Comparison of ENCODE assay signal across 10 mouse cellular contexts in the genomic region with DNA sequence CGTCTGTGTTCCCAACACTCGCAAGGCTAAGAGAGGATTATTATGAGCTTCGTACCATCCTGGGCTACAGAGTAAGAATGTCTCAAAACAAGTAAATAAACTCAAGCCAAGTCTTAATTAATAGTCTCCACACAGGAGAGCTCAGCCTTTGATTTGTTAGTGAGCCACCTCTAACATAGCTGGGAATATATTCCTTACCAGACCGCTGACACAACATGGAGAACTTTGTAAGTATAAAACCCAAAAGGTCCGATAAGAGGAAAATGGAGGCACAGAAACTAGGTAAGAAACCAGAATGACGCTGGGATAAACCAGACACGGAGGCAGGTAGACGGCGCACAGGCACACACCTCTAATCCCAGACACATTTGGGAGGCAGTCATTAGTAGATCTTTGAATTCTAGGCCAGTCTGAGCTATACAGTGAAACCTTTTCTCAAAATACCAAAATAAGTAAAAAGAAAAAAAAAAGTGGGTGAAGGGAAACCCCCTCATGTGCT. TPM values are rescaled to one million over a fixed set of nuclear protein-coding genes. Genes with fewer than 3 reads are reported as not detected.
DNase-seq lines count a peak whose midpoint lies in the region; ATAC-seq and TF ChIP-seq lines count a peak whose summit lies in the region.
"Had no signal": no experiment of that assay in that cellular context is flagged by ENCODE, and none has a peak within 500 bp of the region (broad histone marks: within the 10 kb centered on the region; RNA-seq: fewer than 3 reads in every experiment).

No protein-coding gene starts in this region.

- peak overlapping the region; percentile 49 for H3K4me3 ChIP-seq in kidney, adult 2 months (ENCODE audit: insufficient read depth, low read depth, low read length)
- peak overlapping the region; percentile 100 for H3K4me3 ChIP-seq in C2C12 (ENCODE audit: insufficient read depth, poor library complexity, severe bottlenecking)
- peak overlapping the region; percentile 16 for H3K4me3 ChIP-seq in liver, embryonic 12.5 days
- H3K4me3 ChIP-seq: forebrain, embryonic 12.5 days had no signal

- no peak for ATAC-seq in liver, embryonic 12.5 days
- ATAC-seq: hindbrain, postnatal 0 days had no signal

- H3K36me3 ChIP-seq in kidney, adult 2 months (ENCODE audit: control insufficient read depth, insufficient read depth, low read length), result peaks cover 11% of the 10 kb centered on the region
- peaks cover 28% of the 10 kb centered on the region for H3K36me3 ChIP-seq in C2C12 (ENCODE audit: control insufficient read depth, insufficient read depth)
- no peaks in the 10 kb centered on the region for H3K36me3 ChIP-seq in liver, embryonic 12.5 days
- H3K36me3 ChIP-seq: forebrain, embryonic 12.5 days had no signal

- H3K9ac ChIP-seq in liver, embryonic 12.5 days, result no peak overlapping the region
- H3K9ac ChIP-seq: forebrain, embryonic 12.5 days had no signal

- no peak for TF ChIP-seq CTCF in kidney, adult 2 months (conservative IDR thresholded peaks at IDR 0.05; ENCODE audit: insufficient read depth, insufficient read length, low read depth, low read length)
- TF ChIP-seq CTCF in C2C12 (IDR thresholded peaks at IDR 0.05; ENCODE audit: control insufficient read depth, insufficient read depth, insufficient read length), result no peak

- H3K4me1 ChIP-seq in kidney, adult 2 months (ENCODE audit: control insufficient read depth, insufficient read depth, low read length), result peaks cover 26% of the 10 kb centered on the region; the same call in 1 of the 2 replicates
- peaks cover 62% of the 10 kb centered on the region for H3K4me1 ChIP-seq in liver, embryonic 12.5 days

- H3K4me2 ChIP-seq in liver, embryonic 12.5 days, result peak overlapping the region; percentile 79
- H3K4me2 ChIP-seq: forebrain, embryonic 12.5 days had no signal

- 38% methylated on average over 9 of the region's 9 CpGs for WGBS in kidney, adult 2 months
- WGBS in liver, embryonic 12.5 days (ENCODE audit: insufficient replicate concordance), result 83% methylated on average over 9 of the region's 9 CpGs

- no peaks in the 10 kb centered on the region for H3K9me3 ChIP-seq in liver, embryonic 12.5 days (replicated peaks)
- H3K9me3 ChIP-seq: forebrain, embryonic 12.5 days had no signal

- peaks cover 85% of the 10 kb centered on the region for H3K79me3 ChIP-seq in C2C12 (ENCODE audit: low read depth)

- DNase-seq in kidney, adult 2 months, result no peak
- no peak for DNase-seq in kidney, postnatal 25 days
- DNase-seq in 3T3-L1 (ENCODE audit: low read depth, low spot score), result peak; percentile 79
- DNase-seq in cerebellum, postnatal 36 days, result no peak
- no peak for DNase-seq in Muller cell, postnatal 12 days (ENCODE audit: inconsistent ontology term)
- DNase-seq: right cerebral cortex, postnatal 25 days had no signal

- TF ChIP-seq POLR2A in kidney, adult 2 months (IDR thresholded peaks at IDR 0.05; ENCODE audit: low read depth, low read length), result no peak

- peaks cover 94% of the 10 kb centered on the region for H3K79me2 ChIP-seq in C2C12 (ENCODE audit: control insufficient read depth, insufficient read depth)

- peak overlapping the region; percentile 68 for H3K27ac ChIP-seq in kidney, adult 2 months (ENCODE audit: insufficient read depth, low read depth, low read length)
- H3K27ac ChIP-seq in liver, embryonic 12.5 days, result peak overlapping the region; percentile 98
- H3K27ac ChIP-seq: forebrain, embryonic 12.5 days; hindbrain, postnatal 0 days had no signal

- H3K27me3 ChIP-seq in kidney, adult 2 months (replicated peaks; ENCODE audit: control insufficient read depth, insufficient read depth, low read length), result no peaks in the 10 kb centered on the region
- H3K27me3 ChIP-seq in C2C12 (ENCODE audit: control insufficient read depth, insufficient read depth, insufficient read length), result no peaks in the 10 kb centered on the region
- no peaks in the 10 kb centered on the region for H3K27me3 ChIP-seq in liver, embryonic 12.5 days (replicated peaks)
- H3K27me3 ChIP-seq: forebrain, embryonic 12.5 days had no signal

- H3ac ChIP-seq in C2C12 (ENCODE audit: control insufficient read depth, insufficient read length, low read depth), result peak overlapping the region; percentile 55

TF ChIP-seq in C2C12, 6 proteins besides CTCF, POLR2A, EP300 and RAD21:
- TF ChIP-seq USF1 (IDR thresholded peaks at IDR 0.05; ENCODE audit: low read depth), result no peak
- no peak for TF ChIP-seq FOSL1 (IDR thresholded peaks at IDR 0.05; ENCODE audit: insufficient read depth, low read length, poor library complexity, severe bottlenecking)
TF ChIP-seq in C2C12: peak in this region for 0.

RNA-seq across cellular contexts. Expression of gene Frmd8, which starts 34.1 kb away (rescaled TPM):
- 18.5 and 23.1 TPM in 2 replicates for polyA plus RNA-seq in kidney, adult 2 months (2012; rRNA removed)
- 44.1 TPM for polyA plus RNA-seq in C2C12 (2012; fragmentation: generic; extraction: Trizol)
- polyA plus RNA-seq in liver, embryonic 12.5 days (2016; fragmentation: Nextera tagmentation; extraction: Ambion mirVana), result 22.1 and 24.2 TPM in 2 replicates

RNA-seq across cellular contexts. Expression of gene Slc25a45, which starts 36.7 kb away (rescaled TPM):
- 52.7 and 63.4 TPM in 2 replicates for polyA plus RNA-seq in kidney, adult 2 months (2012; rRNA removed)
- polyA plus RNA-seq in C2C12 (2012; fragmentation: generic; extraction: Trizol), result 5.5 TPM
- 7.5 and 7.7 TPM in 2 replicates for polyA plus RNA-seq in liver, embryonic 12.5 days (2016; fragmentation: Nextera tagmentation; extraction: Ambion mirVana)

RNA-seq across cellular contexts. Expression of gene Tigd3, which starts 53.0 kb away (rescaled TPM):
- polyA plus RNA-seq in kidney, adult 2 months (2012; rRNA removed), result 0.52 and 0.73 TPM in 2 replicates
- 1.0 TPM for polyA plus RNA-seq in C2C12 (2012; fragmentation: generic; extraction: Trizol)
- 3.2 and 3.5 TPM in 2 replicates for polyA plus RNA-seq in liver, embryonic 12.5 days (2016; fragmentation: Nextera tagmentation; extraction: Ambion mirVana)

Comparison
In these comparisons a context has a peak if more than half of its experiments do, and no peak if none do; other contexts are left out.
1. H3K4me3 ChIP-seq: peak in every context shown above with its lines; median percentile 100 in C2C12; 49 in kidney, adult 2 months; 16 in liver, embryonic 12.5 days.